Mouse (Mus musculus): ENCODE measurements around the gene Ccdc6.

GRCm38 (mm10) chr10:70096366-70097188 lies at the start of gene Ccdc6:
- TF ChIP-seq GATA1 (IDR thresholded peaks at IDR 0.05; ENCODE audit: borderline replicate concordance, low read length) (no peak), FLI1 (IDR thresholded peaks at IDR 0.05; ENCODE audit: low read length) (no peak)
